Mouse (Mus musculus) heart, adult 2 months (tissue): ENCODE data around the gene Runx1.

Source experiments
- CTCF ChIP-seq: fragments of 200-600 bp; IDR thresholded peaks from 2 replicates; pipeline ENCODE4 v1.8.1; 2022; ENCODE audit warnings: antibody characterized with exemption, mild to moderate bottlenecking, moderate library complexity
- EP300 ChIP-seq: fragments of 200-500 bp; IDR thresholded peaks from 2 replicates; pipeline ENCODE4 v1.6.1; 2011; ENCODE audit warnings: low read depth, low read length, control low read depth; ENCODE audit not compliant: insufficient read depth
- POLR2A ChIP-seq: fragments of 200-500 bp; IDR thresholded peaks from 2 replicates; pipeline ENCODE4 v1.6.1; 2011; ENCODE audit warnings: mild to moderate bottlenecking, low read depth, low read length, control low read depth; ENCODE audit not compliant: insufficient read depth

- TF ChIP-seq POLR2A (no peak), CTCF (no peak), EP300 (no peak)
Measured at GRCm38 (mm10) chr16:92705564-92706458, 120.1 kb downstream of the Runx1 start.
